Mouse (Mus musculus) mouse embryonic stem cell (cell line): ENCODE measurements around the gene Cers3.

ENCODE experiments used
- in situ Hi-C, 2 experiments: fragments of 300-500 bp; cut with MboI; formaldehyde crosslinking; loops; 1 replicate in 1 of 2; 3 replicates in 1 of 2; pipeline ENCODE4 v1.14.3; 2019 to 2020; ENCODE audit warnings: low sequenced_read_pairs in 2 of 2, low pct_unique_long_range_greater_than_20kb in 1 of 2, mixed read lengths in 1 of 2; ENCODE audit not compliant: unreplicated experiment in 1 of 2

Cers3 gene

DNA sequence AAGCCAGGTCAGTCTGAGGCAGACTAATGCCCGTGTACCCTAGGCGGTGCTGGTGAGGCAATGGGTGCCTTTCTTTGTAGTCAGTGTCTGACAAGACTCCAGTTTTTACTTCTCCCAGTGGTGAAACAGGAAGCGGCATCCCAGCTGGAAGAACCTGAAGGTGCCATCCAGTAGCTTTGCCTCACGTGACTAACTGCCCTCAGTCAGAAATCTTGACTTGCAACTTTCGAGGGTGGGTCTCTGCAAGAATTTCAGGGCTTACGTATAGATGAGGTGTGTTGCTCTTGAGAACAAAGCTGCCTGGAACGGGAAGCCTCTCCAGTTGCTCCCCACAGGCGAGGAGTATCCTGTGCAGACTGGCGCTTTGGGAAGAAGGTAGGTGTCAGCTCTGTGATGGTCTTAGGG, at the start of gene Cers3:
Gene Cers3, plus strand, starts transcription at position 128 of the 405 bp plus-strand sequence.
- in situ Hi-C loops, result no loop called here

DNA sequence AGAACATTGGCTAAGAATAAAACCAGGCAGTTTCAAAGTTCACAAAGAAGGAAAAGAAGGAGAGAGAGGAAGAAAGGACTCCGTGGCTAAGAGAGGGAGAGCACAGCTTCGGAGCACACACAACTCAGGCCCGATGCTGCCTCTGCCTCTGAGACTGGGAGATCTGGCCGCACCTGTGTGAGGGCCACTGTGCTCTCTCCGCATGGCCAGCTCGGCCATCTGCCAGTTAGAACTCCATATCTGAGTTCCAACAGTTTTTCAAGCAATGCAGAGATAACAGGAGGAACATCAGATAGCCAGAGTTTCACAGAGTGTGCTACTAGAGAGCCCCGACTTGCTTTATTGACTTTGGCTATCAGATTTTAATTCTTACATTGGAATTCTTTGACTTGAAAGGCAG, 48.8 kb upstream of the Cers3 start:
- in situ Hi-C loops, result loop anchor here in 1 of 2 experiments (25.0 kb wide), 1 partner anchor 943 kb away; the partner anchor contains the start of genes Lrrc28 and Ttc23

DNA sequence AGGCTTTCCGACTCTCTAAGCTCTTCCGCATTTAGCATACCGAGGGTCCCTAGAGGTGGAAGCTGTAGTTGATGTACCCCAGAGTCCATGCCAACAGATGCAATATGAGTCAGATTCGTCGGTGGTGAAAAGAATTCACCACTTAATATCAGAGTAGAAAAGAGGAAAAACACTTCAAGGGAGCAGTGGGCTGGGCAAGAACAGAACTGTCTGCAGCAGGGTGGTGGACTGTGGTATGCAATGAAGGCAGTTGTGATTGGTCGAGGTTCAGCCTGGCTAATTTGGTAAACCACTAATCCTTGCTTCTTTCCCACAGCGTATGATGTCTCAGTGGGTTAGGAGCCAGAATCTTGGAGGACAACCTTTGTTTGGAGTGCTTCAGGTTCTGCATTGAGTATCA, 40.6 kb upstream of the Cers3 start:
- in situ Hi-C loops, result no loop called here

DNA sequence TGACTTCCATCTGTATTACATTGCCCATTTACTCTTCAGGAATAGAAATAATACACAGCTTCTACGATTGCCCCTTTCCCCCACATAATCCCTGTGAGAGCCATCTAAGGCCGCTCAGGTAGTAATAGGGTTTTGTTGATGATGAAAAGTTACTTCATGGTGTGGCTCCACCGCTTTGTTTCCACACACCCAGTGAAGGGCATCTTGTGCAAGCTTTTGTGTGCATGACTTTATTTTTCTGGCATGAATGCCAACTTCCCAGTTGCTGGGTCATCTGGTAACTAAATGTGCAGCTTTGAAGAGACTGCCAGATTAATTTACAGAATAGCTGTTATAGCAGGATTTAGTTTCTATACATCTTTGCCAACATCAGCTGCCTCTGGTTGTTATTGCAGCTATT, 38.7 kb upstream of the Cers3 start:
- in situ Hi-C loops, result no loop called here

DNA sequence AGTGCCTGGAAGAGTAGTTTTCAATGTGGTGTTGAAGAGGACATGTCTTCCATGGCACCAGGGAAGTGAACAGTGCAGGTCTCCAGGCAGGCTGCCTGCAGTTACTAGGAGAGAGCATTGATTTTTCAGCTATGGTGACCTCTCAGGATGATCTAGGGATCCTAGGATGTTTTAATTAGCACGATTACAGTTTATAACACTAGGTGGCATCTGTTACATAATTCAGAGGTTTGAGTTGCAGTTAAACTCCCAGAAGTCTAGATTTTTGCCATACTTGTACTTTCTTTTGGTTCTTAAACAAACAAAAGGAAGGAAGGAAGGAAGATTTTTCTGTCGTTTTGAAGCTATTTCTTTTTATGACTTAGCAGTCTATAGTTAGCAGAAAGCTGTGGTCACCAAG, 32.1 kb upstream of the Cers3 start:
- in situ Hi-C loops, result no loop called here

DNA sequence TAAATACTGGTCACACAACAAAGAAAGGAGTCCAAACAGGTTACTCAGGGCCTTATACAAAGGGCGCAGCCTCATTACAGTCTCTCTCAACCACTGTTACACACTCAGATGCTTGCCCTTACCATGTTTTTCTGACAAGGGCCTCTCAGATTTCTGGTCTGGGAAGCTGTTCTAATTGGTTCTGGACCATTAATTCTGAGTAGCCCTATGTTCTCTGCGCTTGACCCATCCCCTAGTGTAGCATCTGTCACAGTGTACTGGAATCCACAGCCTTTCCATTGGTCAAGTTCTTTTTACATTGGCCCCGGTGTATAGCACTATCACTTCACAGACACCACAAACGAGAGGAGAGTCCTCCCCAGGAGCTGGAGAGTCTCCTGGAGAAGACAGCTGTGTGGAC, 18.8 kb upstream of the Cers3 start:
- in situ Hi-C loops, result no loop called here

DNA sequence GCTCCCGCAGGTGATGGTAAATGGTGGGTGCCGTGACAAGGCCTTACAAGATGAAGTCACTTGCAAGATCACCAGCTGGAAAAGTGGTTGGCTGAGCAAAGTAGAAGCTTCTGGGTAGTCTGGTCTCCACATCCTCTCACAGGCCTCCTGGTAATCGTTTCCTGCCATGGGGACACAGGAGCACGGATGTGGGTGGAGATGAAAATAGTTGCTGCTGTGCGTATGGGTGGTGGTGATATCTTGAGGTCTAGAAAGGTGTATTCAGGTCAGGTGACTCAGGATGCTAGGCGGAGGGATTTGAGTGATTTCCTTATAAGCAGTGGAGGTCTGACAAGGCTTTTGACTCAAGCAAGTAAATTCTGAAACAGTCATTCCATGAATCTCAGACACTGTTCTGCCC, 18.4 kb upstream of the Cers3 start:
- in situ Hi-C loops, result no loop called here

DNA sequence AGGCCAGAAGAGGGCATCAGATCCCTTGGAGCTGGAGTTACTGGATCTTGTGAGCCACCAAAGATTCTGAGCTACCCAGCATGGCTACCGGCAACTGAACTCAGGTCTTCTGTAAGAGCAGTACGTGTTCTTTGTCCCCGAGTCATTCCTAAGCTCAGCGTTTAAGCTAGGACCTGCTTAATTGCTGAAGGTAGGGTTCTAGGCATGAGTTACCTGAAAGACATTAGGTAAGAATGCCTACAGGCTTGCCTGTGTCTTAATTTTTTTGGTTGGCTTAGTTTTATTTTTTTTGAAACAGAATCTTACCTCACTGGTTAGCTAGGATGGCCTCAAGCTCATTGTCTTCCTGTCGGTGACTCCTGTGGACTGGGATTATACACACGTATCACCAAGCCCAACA, 15.2 kb upstream of the Cers3 start:
- in situ Hi-C loops, result no loop called here

DNA sequence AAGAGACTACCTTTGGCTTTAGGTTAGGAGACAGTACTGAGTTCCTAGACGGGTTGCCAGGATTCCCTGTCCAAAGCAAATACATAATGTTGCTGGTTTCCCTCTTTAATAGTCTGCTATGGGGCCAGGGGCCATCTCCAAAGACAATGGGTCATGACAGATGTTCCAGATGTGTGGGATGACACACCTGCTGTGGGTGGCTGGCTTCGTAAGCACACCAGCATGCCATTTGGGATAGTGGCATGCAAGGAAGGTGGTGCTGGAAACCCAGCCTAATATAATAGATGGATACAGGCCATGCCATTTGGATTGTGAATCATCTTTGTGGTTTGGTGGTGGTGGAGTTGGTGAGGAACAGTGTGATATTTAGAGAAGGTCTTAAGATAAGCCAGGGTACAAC, 14.1 kb upstream of the Cers3 start:
- in situ Hi-C loops, result no loop called here

DNA sequence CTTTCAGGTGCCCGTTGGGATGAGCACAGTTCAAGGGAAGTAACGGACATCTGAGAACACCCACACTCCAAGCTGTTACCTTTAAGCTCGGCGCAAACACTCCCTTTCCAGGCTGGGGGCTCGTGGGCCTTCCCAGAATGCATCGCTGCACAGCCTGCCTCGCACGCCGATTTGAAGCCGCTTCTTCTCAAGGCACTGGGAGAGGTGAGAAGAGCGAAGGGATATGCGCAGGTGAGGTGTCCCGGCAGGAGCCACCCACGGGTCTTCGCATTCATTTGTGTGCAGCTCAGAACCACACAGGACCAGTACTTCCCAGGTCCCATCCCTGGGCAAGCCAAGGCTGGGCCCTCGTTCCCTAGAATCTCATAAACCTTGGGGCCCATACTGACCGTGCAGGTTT, 9.9 kb upstream of the Cers3 start:
- in situ Hi-C loops, result no loop called here

DNA sequence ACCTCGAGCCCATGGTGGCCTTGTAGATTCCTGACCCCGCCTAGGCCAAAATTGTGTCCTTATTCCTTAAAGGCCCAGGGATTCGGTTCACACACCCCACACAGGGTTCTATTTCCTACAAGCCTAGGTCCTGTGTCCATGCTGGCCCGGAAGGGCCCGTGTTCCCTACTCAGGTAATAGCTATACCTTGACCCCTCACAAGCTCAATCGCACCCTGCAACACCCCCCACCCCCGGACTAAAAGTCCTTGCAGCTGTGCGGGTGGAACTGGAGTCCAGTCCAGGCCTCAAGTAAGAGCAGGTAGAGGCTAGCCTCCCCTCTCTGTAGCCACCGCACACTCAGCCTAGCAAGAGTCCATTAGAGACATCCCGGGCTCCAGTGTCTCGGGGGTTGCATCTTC, 9.4 kb upstream of the Cers3 start:
- in situ Hi-C loops, result no loop called here

DNA sequence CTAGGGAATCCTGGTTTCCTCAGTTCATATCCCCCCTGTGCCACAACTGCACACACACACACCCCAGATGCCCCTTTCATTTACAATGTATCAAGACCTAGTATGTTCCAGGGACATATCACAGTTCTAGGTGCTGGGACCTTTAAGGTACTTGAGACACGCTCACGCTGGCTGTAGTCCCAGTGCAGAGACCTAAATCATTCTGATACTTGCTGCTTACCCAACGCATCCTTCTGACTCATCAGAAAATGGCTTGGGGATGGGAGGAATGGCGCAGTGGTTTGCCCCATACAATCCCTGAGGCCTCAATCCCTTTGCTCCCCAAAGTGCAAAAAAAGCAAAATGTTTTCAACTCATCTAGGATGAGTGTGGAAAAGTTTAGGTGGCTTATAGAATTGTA, 8.8 kb upstream of the Cers3 start:
- in situ Hi-C loops, result no loop called here

DNA sequence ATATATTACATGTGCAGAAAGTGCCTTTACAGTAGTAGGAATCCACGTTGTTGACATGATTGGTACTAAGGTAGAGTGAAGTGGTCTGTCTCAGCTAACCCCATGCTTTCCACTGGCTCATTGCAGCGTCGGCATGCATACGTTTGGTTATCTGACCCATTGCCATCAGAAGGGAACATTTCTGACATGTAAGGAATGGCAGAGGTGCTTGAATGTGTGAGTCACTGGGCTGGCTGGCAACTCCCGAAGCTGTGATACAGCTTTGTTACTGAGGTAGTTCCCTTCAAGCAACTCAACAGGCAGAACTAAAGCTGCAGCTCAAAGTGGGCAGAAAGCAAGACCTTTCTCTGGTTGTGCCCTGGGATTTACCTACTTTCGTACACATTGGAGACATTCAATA, 8.3 kb upstream of the Cers3 start:
- in situ Hi-C loops, result no loop called here

DNA sequence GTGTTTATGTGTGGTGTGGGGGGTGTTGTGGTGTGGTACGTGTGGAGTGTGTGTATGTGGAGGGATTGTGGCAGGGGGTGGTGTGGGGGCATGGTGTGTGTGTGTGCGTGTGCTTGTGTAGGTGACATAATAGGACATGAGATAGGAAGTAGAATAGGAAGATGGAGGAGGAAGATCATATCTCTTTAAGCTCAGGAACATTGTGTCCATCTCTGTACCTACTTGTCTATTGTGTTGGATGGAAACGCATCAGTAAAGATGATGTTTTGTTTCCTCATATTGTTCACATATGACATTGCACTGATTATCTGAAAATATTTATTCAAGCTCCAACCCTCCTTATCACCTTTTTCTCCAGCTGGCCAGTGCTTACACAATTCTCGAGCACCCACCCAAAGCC, 5.9 kb upstream of the Cers3 start:
- in situ Hi-C loops, result no loop called here

DNA sequence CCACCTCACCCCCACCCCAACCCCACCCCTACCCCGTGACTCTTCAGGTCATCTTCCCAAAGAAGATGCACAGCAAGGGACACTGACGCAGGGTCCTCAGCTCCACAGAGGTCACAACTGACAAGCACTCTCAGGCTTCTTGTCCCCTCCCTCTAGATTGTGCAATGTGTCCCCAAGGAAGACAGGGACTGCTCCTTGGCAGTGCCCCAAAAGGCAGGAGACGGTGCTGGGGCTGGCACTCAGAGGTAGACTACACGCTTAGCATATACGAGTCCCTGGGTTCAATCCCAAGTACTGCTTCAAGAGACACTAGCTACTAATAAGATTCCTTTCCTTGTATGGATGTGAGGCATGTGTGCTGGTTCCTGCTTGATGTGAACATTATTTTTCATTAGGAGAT, 2.3 kb upstream of the Cers3 start:
- in situ Hi-C loops, result no loop called here

DNA sequence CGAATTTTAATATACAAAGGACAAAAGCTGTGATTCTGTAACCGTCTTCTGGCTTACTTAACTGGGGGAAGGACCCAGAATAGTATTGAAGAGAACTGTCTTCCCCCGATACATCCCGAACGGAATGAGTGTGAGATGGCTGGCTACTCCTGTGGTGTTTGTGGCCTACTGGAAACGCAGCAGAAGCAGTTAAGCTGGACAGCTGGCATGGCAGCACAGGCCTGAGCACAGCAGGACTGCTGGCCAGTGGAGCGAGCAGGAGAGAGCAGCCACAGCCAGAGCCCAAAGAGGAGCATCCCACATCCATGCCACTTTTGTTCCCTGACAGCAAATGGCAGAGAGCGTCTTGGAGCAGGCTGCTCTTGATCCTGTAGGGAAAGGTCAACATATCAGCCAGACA, 1.9 kb upstream of the Cers3 start:
- in situ Hi-C loops, result no loop called here

DNA sequence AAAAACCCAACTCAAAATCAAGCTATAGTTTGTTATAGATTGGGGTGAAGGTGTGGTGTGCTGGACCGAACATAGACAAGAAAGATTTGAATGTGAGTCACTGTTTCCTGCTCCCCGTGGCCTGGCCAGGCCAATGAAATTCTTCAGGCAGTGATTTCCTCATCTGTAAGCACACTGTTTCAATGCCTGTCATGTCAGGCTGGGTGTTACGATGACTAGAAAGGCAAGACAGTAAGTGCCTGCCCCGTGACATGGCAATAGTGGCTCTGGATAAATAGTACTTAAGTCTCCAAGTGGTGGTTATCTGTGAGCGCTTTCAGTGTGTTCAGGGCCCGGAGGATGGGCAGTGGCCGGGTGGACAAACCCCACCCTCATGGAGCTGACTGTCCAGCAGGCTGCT, 3.7 kb downstream of the Cers3 start:
- in situ Hi-C loops, result no loop called here

DNA sequence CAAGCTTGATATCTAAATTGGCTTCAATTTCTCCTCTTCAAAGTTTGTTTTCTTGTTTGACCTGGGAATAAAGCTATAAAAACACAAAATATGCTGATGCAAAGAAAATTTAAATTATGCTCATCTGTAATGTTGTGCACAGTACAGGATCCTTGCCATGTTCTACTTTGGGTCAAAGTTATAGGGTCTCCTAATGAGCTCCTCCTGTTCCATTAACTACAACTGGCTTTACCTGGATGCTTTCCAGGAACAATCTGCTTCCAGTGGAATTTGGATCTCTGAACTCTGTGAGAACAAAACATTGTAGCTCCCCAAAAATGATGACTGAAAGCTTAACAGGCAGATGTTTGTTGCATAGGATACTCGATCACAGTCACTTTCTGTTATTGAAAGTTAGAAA, 6.7 kb downstream of the Cers3 start:
- in situ Hi-C loops, result no loop called here

DNA sequence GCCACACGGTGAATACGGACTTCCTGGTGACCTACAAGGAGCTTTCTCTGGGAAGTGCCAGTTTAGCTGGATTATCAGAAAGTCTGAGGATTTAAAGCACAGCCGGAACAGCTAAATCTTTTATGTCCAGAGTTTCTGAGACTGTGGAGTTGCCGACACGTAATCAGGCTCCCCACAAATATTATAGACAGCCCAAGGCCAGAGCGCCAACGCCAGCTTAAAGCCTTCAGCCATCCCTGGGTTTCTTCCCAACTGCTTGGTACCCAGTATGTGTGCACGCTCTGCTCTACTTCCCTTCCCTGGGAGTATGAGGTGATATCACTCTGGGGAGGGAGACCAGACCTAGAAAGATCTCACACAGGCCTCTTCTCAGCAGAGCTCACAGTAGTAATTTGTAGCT, 10.5 kb downstream of the Cers3 start:
- in situ Hi-C loops, result no loop called here

DNA sequence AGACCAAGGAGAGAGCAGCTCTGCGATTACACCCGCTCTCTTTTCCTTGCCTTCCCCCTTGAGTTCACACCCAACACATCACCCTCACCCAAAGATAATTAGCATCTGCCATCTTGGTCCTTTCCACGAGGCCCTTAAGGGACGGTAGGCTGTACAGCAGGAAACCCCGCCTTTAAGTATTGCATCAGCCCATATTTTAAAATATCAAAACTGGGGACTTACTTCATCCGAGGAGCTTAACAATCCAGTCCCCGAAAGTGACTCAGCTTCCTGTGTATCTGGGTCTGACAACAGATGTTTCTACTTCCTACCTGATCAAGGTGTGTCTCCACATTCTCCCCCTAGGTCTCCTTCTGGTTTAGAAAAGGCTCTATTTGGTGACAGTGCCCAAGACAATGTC, 12.3 kb downstream of the Cers3 start:
- in situ Hi-C loops, result no loop called here

DNA sequence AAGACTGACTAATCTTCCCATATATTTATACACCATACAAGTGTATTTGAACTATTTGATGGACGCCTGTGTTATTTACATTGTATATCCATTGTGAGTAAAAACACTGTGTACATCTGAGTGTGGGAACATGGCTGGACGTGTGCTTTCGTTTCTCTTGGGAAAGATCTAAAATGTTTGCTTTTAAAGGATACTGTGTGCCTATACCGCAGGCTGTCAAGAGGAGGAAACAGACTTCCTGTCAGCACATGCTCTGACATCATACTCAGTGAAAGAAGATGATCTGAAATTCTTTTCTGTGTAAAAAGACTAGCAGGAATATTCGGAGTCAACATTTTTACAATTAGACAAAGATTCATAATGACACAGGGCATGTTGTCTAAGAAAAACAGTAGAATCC, 26.6 kb downstream of the Cers3 start:
- in situ Hi-C loops, result no loop called here
